ENCODE assay signal across 15 mouse cellular contexts in genomic region chr19:5789066-5789465, GRCm38 (mm10).
"Had no signal": no experiment of that assay in that cellular context is flagged by ENCODE, and none has a peak within 500 bp of the region (broad histone marks: within the 10 kb centered on the region; RNA-seq: fewer than 3 reads in every experiment).

No protein-coding gene starts in this region.

- H3K27me3 ChIP-seq: neural tube, embryonic 15.5 days; stomach, embryonic 15.5 days had no signal

- DNase-seq: retina, postnatal 1 day; right cerebral cortex, adult 18-20 months; right cerebral cortex, postnatal 14 days; right cerebral cortex, postnatal 25 days; right cerebral cortex, postnatal 4 days; spleen, adult 18-20 months; thymus, adult 18-20 months; thymus, adult 2 months; thymus, postnatal 14 days; thymus, postnatal 25 days; thymus, postnatal 36 days; thymus, postnatal 4 days had no signal

- H3K36me3 ChIP-seq: neural tube, embryonic 15.5 days; stomach, embryonic 15.5 days had no signal

- H3K4me3 ChIP-seq: neural tube, embryonic 15.5 days; stomach, embryonic 15.5 days had no signal

- H3K4me2 ChIP-seq: neural tube, embryonic 15.5 days; stomach, embryonic 15.5 days had no signal

- H3K27ac ChIP-seq: neural tube, embryonic 15.5 days; stomach, embryonic 15.5 days; stomach, postnatal 0 days had no signal

- H3K9ac ChIP-seq: neural tube, embryonic 15.5 days; stomach, embryonic 15.5 days had no signal

- H3K9me3 ChIP-seq: neural tube, embryonic 15.5 days; stomach, embryonic 15.5 days had no signal
